Comparison of ENCODE assay signal across 8 mouse cellular contexts in genomic region chr8:120666807-120667470, GRCm38 (mm10). TPM values are rescaled to one million over a fixed set of nuclear protein-coding genes. Genes with fewer than 3 reads are reported as not detected.
DNase-seq lines count a peak whose midpoint lies in the region; ATAC-seq and TF ChIP-seq lines count a peak whose summit lies in the region.

No protein-coding gene starts in this region.

- TF ChIP-seq CTCF in bone marrow, adult 2 months (IDR thresholded peaks at IDR 0.05; ENCODE audit: control insufficient read depth, insufficient read depth, low read length): no peak

- peak overlapping the region; percentile 90; the same call in 1 of the 2 replicates for H3K27ac ChIP-seq in kidney, embryonic 15.5 days
- H3K27ac ChIP-seq in bone marrow, adult 2 months (ENCODE audit: control insufficient read depth, insufficient read depth, low read depth, low read length, poor library complexity): no peak overlapping the region
- H3K27ac ChIP-seq in hindbrain, embryonic 11.5 days (ENCODE audit: low read depth, low read length): no peak overlapping the region
- H3K27ac ChIP-seq in midbrain, embryonic 14.5 days (replicated peaks; ENCODE audit: low read depth, low read length): peak overlapping the region; percentile 85; the same call in 1 of the 2 replicates

- TF ChIP-seq POLR2A in bone marrow, adult 2 months (IDR thresholded peaks at IDR 0.05; ENCODE audit: borderline replicate concordance, control insufficient read depth, low read depth, low read length): no peak

- H3K4me2 ChIP-seq in kidney, embryonic 15.5 days: peak overlapping the region; percentile 81
- peak overlapping the region; percentile 91 for H3K4me2 ChIP-seq in hindbrain, embryonic 11.5 days (replicated peaks; ENCODE audit: low read depth, low read length)
- H3K4me2 ChIP-seq in midbrain, embryonic 14.5 days (ENCODE audit: low read length): peak overlapping the region; percentile 90

- H3K36me3 ChIP-seq in kidney, embryonic 15.5 days: peaks cover 23% of the 10 kb centered on the region
- no peaks in the 10 kb centered on the region for H3K36me3 ChIP-seq in hindbrain, embryonic 11.5 days (ENCODE audit: control insufficient read depth, insufficient read depth, low read length)
- peaks cover 20% of the 10 kb centered on the region for H3K36me3 ChIP-seq in midbrain, embryonic 14.5 days (ENCODE audit: control insufficient read depth, insufficient read depth, low read length)

- peaks cover 60% of the 10 kb centered on the region for H3K4me1 ChIP-seq in kidney, embryonic 15.5 days
- peaks cover 5% of the 10 kb centered on the region; the same call in 1 of the 2 replicates for H3K4me1 ChIP-seq in bone marrow, adult 2 months (ENCODE audit: control insufficient read depth, insufficient read depth, low read length)
- H3K4me1 ChIP-seq in hindbrain, embryonic 11.5 days (replicated peaks; ENCODE audit: control insufficient read depth, insufficient read depth, low read length): peaks cover 8% of the 10 kb centered on the region
- peaks cover 25% of the 10 kb centered on the region for H3K4me1 ChIP-seq in midbrain, embryonic 14.5 days (ENCODE audit: control insufficient read depth, insufficient read depth, low read length)

- peak overlapping the region; percentile 100 for H3K9ac ChIP-seq in kidney, embryonic 15.5 days
- peak overlapping the region; percentile 95 for H3K9ac ChIP-seq in hindbrain, embryonic 11.5 days (ENCODE audit: low read depth, low read length)
- H3K9ac ChIP-seq in midbrain, embryonic 14.5 days (replicated peaks; ENCODE audit: low read length): peak overlapping the region; percentile 94

- H3K9me3 ChIP-seq in kidney, embryonic 15.5 days (replicated peaks): no peaks in the 10 kb centered on the region
- H3K9me3 ChIP-seq in hindbrain, embryonic 11.5 days (ENCODE audit: control insufficient read depth, low read length): no peaks in the 10 kb centered on the region
- H3K9me3 ChIP-seq in midbrain, embryonic 14.5 days (ENCODE audit: control insufficient read depth, low read length): no peaks in the 10 kb centered on the region

- ATAC-seq in kidney, embryonic 15.5 days (replicated peaks; ENCODE audit: low FRiP score): no peak
- ATAC-seq in hindbrain, embryonic 11.5 days (ENCODE audit: low FRiP score): no peak
- ATAC-seq in midbrain, embryonic 14.5 days (ENCODE audit: low FRiP score, low TSS enrichment): no peak

- H3K4me3 ChIP-seq in kidney, embryonic 15.5 days (replicated peaks): peak overlapping the region; percentile 94
- peak overlapping the region; percentile 84 for H3K4me3 ChIP-seq in bone marrow, adult 2 months (replicated peaks; ENCODE audit: control insufficient read depth, low read depth, low read length)
- H3K4me3 ChIP-seq in hindbrain, embryonic 11.5 days (ENCODE audit: low read depth, low read length): peak overlapping the region; percentile 94
- peak overlapping the region; percentile 86 for H3K4me3 ChIP-seq in midbrain, embryonic 14.5 days (replicated peaks; ENCODE audit: low read depth, low read length)

- H3K27me3 ChIP-seq in kidney, embryonic 15.5 days: no peaks in the 10 kb centered on the region
- H3K27me3 ChIP-seq in hindbrain, embryonic 11.5 days (ENCODE audit: control insufficient read depth, insufficient read depth, low read length): no peaks in the 10 kb centered on the region
- no peaks in the 10 kb centered on the region for H3K27me3 ChIP-seq in midbrain, embryonic 14.5 days (ENCODE audit: control insufficient read depth, insufficient read depth, low read length)

- DNase-seq in kidney, postnatal 36 days: no peak
- DNase-seq in hindbrain, embryonic 11.5 days (ENCODE audit: low spot score): peak; percentile 23
- peak; percentile 21 for DNase-seq in midbrain, embryonic 14.5 days
- DNase-seq in ovary, postnatal 14 days (ENCODE audit: low spot score): no peak
- DNase-seq in thymus, postnatal 36 days: no peak
- DNase-seq in left cerebral cortex, adult 18-20 months (ENCODE audit: low spot score in 2 of 2): no peak

- WGBS in kidney, embryonic 15.5 days: 2% methylated on average over 17 of the region's 17 CpGs
- WGBS in bone marrow, adult 2 months: 14% methylated on average over 17 of the region's 17 CpGs
- 2% methylated on average over 17 of the region's 17 CpGs for WGBS in hindbrain, embryonic 11.5 days
- 1% methylated on average over 17 of the region's 17 CpGs for WGBS in midbrain, embryonic 14.5 days

RNA-seq across cellular contexts. Expression of gene Gm27021, which starts 0.9 kb away (rescaled TPM):
- 2.8 and 3.0 TPM in 2 replicates for polyA plus RNA-seq in kidney, embryonic 15.5 days (2015; fragmentation: Nextera tagmentation; extraction: Ambion mirVana)
- polyA plus RNA-seq in bone marrow, adult 2 months (2011; ENCODE audit: insufficient read depth, insufficient read length, low replicate concordance, missing spikeins): not detected in 2 replicates
- polyA plus RNA-seq in hindbrain, embryonic 11.5 days (2014; fragmentation: Nextera tagmentation; extraction: Ambion mirVana): 2.6 and 3.1 TPM in 2 replicates
- 4.9 and 5.1 TPM in 2 replicates for polyA plus RNA-seq in midbrain, embryonic 14.5 days (2014; fragmentation: Nextera tagmentation; extraction: Ambion mirVana)
- total RNA-seq in left cerebral cortex, adult 18-20 months (2021): under 1 TPM; 0.59 to 0.91 TPM

RNA-seq across cellular contexts. Expression of gene Cox4i1, which starts 1.1 kb away (rescaled TPM):
- 1,138 and 1,220 TPM in 2 replicates for polyA plus RNA-seq in kidney, embryonic 15.5 days (2015; fragmentation: Nextera tagmentation; extraction: Ambion mirVana)
- polyA plus RNA-seq in bone marrow, adult 2 months (2011; ENCODE audit: insufficient read depth, insufficient read length, low replicate concordance, missing spikeins): 413 and 448 TPM in 2 replicates
- 977 and 997 TPM in 2 replicates for polyA plus RNA-seq in hindbrain, embryonic 11.5 days (2014; fragmentation: Nextera tagmentation; extraction: Ambion mirVana)
- 1,016 and 1,147 TPM in 2 replicates for polyA plus RNA-seq in midbrain, embryonic 14.5 days (2014; fragmentation: Nextera tagmentation; extraction: Ambion mirVana)
- 1,000 to 10,000 TPM; 1,182 TPM for total RNA-seq in left cerebral cortex, adult 18-20 months (2021)

RNA-seq across cellular contexts. Expression of gene Emc8, which starts 1.4 kb away (rescaled TPM):
- 250 and 266 TPM in 2 replicates for polyA plus RNA-seq in kidney, embryonic 15.5 days (2015; fragmentation: Nextera tagmentation; extraction: Ambion mirVana)
- 28.5 and 66.3 TPM in 2 replicates for polyA plus RNA-seq in bone marrow, adult 2 months (2011; ENCODE audit: insufficient read depth, insufficient read length, low replicate concordance, missing spikeins)
- 273 and 276 TPM in 2 replicates for polyA plus RNA-seq in hindbrain, embryonic 11.5 days (2014; fragmentation: Nextera tagmentation; extraction: Ambion mirVana)
- polyA plus RNA-seq in midbrain, embryonic 14.5 days (2014; fragmentation: Nextera tagmentation; extraction: Ambion mirVana): 108 and 142 TPM in 2 replicates
- 10 to 100 TPM; 71.4 to 79.7 TPM for total RNA-seq in left cerebral cortex, adult 18-20 months (2021)

RNA-seq across cellular contexts. Expression of gene 1190005I06Rik, which starts 19.5 kb away (rescaled TPM):
- 3.0 and 4.0 TPM in 2 replicates for polyA plus RNA-seq in kidney, embryonic 15.5 days (2015; fragmentation: Nextera tagmentation; extraction: Ambion mirVana)
- polyA plus RNA-seq in bone marrow, adult 2 months (2011; ENCODE audit: insufficient read depth, insufficient read length, low replicate concordance, missing spikeins): not detected in 2 replicates
- 2.4 and 3.7 TPM in 2 replicates for polyA plus RNA-seq in hindbrain, embryonic 11.5 days (2014; fragmentation: Nextera tagmentation; extraction: Ambion mirVana)
- polyA plus RNA-seq in midbrain, embryonic 14.5 days (2014; fragmentation: Nextera tagmentation; extraction: Ambion mirVana): 11.8 and 12.8 TPM in 2 replicates
- total RNA-seq in left cerebral cortex, adult 18-20 months (2021): 10 to 100 TPM; 10.1 to 15.6 TPM

Comparison
In these comparisons a context has a peak if more than half of its experiments do, and no peak if none do; other contexts are left out.
1. H3K27ac ChIP-seq: peak in kidney, embryonic 15.5 days (single experiment) and midbrain, embryonic 14.5 days (single experiment); none in bone marrow, adult 2 months (single experiment) and hindbrain, embryonic 11.5 days (single experiment).
2. DNase-seq: peak in hindbrain, embryonic 11.5 days (single experiment) and midbrain, embryonic 14.5 days (single experiment); none in kidney, postnatal 36 days (0 of 2), ovary, postnatal 14 days (single experiment), thymus, postnatal 36 days (0 of 2) and left cerebral cortex, adult 18-20 months (0 of 2).
3. Peak in every context shown above with its lines, with median percentiles within 50 percentile points of each other: H3K4me2 ChIP-seq, H3K4me3 ChIP-seq and H3K9ac ChIP-seq.